Mouse (Mus musculus) left cerebral cortex, adult 8-10 months (tissue): ENCODE results near the gene Vkorc1. TPM values are rescaled to one million over a fixed set of nuclear protein-coding genes. Genes with fewer than 3 reads are reported as not detected.
A peak's percentile ranks its signal among the peaks of the same experiment; 100 is the strongest.
"Not testable (repeated sequence)": the region's sequence is repeated elsewhere in the genome, so short reads cannot be mapped to it uniquely, and the experiment has no call there.

Source experiments
- DNase-seq, 2 experiments: peaks; one replicate each; pipeline ENCODE4 v3.0.0; 2022; ENCODE audit warnings: low spot score in 2 of 2
- total RNA-seq, 4 experiments: library from RNA; stranded (reverse); gene quantifications; 2 replicates each; pipeline ENCODE4 v1.2.4; 2022

Gene Vkorc1
- total RNA-seq, 4 experiments from 2014 or later: 18.5 to 31.2 (median 25.2) TPM

DNA sequence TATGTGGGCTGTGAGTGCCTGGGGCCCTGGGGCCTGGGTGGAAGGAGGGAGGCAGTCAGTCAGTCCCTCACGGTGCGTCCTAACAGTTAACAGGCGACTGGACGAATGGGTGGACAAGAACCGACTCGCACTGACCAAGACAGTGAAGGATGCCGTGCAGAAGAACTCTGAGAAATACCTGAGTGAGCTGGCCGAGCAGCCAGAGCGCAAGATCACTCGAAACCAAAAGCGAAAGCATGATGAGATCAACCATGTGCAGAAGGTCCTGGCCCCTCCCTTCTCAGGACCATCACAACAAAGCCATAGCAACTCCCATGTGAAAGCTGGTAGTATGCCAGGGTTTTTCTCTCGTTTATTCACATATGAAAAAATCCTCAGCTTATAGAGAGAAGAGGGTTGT lies 19.9 kb upstream of the Vkorc1 start:
- DNase-seq: no peak

DNA sequence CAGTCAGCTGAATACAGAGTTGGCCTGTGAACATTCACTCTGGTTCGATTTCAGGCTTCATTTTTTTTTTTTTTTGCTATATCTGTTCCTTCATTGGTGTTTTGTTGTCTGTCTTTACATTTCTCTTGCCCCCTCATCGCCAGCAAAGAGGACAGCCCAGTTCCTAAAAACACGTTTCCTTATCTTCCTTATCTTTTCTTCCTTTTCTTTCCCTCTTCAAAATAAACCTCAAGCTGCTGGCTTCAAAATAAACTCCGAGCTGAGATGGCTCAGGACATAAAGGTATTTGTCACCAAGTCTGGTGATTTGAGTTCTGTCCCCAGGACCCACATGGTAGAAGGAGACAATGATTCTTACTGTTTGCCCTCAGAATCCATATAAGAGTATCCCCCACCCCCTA lies 17.5 kb upstream of the Vkorc1 start:
- no peak for DNase-seq

DNA sequence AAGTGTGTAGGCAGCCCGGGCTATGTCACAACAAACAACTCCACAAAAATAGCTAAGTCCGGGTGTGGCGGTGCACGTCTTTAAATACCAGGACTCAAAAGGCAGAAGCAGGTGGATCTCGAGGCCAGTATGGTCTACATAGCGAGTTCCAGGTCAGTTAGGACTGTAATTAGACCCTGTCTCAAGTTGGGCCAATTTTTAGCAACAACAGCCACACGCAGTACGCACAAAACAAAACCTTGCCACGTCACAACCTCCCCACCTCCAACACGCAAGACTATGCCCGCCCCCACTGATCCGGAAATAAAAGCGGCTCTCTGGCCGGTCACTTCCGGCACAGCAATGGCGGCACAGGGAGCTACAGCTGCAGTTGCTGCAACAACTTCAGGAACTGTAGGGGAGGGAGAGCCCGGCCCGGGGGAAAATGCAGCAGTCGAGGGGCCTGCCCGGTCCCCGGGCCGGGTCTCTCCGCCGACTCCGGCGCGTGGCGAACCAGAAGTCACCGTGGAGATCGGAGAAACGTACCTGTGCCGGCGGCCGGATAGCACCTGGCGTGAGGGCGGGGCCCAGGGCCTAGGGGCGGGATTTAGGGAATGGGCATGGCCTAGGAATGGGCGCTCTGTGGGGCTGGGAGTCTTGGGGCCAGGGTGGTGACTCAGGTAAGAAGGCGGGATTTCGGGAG lies 16.9 kb upstream of the Vkorc1 start, which contains the start of gene Kat8:
Gene Kat8 (plus strand): TSS at position 327 of the 682 bp plus-strand sequence.
- peak; percentile 76 to 86 for DNase-seq

DNA sequence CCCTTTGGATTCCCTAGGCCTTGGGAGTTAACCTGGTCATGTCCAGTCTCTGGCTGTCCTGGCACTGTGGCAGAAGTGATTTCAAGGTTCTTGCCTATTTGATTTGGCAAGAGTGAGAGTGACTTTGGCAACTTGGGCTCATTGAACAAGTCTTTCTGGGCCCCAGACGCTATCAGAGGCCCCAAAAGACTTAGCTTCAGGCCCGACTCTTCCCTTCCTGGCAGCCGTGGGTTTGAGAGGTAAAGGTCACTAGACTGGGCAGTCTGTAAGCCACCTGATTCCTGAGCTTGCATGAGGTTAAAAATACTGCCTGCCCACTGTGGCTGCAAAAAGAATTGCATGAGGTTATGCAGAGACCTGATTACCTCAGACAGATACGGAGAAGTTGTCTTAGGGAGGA lies 13.2 kb upstream of the Vkorc1 start:
- no peak for DNase-seq

DNA sequence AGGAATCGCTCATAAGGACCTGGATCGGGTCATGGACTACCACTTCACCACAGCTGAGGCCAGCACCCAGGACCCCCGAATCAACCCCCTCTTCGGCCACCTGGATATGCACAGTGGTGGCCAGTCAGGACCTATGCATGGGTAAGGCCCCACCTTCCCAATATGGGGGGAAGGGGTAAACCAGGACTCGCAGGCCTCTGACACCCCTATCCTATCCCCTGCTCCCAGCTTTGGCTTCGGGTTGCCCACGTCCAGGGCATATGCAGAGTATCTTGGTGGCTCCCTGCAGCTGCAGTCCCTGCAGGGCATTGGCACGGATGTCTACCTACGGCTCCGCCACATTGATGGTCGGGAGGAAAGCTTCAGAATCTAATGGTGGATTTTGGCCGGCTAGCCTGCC lies 12.5 kb upstream of the Vkorc1 start:
- no peak for DNase-seq

DNA sequence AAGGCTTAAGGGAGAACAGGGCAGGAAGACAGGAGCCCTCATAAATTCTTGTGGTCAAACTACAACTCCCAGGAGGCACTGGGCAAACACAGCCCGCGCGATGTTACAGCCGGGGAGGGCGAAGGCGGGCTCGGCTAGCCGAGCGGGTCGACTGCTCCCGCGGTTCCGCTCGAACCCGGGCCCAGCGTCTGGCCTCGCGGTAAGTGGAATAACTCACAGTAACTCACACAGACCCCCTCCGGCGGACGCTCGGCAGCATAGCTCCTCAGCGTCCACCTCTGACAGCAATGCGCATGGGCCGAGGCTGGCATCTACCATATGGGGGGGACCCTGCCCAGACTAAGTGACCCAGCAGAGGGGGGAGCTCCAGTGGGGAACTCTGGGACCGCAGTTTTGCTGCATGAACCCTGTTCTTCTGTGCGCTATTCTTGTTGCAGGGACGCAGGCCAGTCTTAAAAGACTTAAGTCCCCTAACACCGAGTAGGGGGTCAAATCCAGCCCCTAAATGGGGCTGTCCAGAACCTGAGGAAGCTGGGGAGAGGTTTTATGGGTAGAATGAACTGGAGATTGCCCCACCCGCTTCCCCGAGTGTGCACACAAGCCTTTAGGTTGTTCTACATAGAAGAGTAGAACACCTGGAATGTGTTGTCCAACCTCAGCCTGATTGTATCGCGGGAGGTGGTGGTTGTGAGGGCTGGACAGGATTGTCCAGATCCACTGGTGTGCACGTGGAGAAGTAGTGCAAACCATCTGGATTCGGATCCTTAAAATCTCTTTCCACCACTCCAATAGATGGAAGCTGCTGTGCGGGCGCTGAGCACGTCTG lies 8.8 kb upstream of the Vkorc1 start, which contains the start of gene Bckdk:
Gene Bckdk (plus strand): TSS at position 112 of the 826 bp plus-strand sequence.
- DNase-seq: peak; percentile 66 to 83

DNA sequence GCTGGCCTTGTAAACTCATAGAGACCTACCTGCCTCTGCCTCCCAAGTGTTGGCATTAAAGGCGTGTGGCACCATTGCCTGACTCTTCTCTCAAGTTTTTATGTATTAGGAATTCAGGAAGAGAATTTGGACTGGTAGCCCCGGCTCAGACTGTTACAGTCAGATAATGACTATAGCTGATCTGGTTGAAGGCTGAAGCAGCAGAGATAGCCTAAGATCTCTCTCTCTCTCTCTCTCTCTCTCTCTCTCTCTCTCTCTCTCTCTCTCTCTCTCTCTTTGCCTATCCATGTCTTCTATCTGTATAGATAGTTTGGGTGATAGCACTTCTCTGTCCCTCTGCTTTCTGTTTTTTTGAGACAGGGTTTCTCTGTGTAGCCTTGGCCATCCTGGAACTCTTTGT lies 6.4 kb upstream of the Vkorc1 start:
- no peak for DNase-seq

DNA sequence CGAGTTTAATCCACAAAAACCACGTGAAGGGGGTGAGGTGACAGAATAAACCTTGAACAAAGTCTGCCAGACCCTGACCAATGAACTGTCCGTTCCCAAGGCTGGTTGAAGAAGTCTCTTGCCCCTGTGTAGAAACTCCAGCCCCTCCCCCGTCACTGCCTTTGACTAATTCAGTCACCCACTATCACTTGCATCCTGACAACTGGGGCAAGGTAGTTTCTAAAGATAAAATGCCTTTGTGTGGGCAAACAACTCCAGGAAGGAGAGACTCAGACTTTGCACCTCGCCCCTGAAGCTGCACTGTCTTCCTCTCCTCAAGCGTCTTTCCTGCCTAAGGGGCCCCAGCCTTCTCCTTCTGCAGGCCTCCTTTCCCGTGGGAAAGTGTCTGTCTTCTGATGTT lies 4.6 kb upstream of the Vkorc1 start:
- no peak for DNase-seq

DNA sequence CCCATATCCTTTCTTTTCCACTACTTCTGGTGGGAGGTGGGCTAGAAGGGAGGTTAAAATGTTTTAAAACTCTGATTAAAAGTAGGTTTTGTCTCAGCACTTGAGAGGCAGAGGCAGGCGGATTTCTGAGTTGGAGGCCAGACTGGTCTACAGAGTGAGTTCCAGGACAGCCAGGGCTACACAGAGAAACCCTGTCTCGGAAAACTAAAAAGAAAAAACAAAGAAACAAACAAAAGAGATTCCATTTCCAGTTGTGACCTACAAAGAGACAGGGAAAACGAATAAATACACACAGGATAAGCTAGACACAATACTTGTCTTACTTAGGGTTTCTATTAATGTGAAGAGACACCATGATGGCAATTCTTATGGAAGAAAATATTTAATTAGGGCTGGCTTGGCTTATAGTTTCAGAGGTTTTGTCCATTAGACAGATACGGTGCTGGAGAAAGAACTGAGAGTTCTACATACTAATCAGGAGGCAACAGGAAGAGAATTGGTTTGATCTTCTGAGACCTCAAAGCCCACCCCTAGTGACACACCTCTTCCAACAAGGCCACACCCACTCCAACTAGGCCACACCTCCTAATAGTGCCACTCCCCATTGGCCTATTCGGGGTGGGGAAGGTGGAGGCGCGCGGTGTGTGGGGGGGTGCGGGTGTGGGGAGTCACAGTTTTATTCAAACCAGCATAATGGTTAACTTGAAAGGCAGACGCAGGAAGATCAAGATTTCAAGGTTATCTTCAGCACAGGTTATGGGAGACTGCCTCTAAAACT lies 3.0 kb upstream of the Vkorc1 start:
- no peak for DNase-seq

DNA sequence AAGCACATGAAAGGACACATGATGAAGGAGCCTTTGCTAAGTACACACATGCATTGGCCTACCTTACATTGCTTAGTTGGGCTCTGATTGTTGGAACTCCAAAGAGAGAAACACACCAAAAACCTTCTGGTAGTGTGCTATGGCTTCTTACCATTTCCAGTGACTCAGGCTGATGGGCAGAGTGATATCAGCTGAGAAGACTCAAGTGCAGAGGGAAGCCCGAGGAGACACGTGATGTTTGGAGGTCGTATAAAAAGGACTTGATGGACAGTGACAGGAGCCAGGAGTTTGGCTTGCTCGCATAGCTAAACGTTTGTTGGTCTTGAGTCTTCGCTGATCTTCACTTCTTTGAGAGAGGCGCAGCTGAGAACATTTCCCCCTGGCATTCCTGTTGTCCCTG lies 2.1 kb upstream of the Vkorc1 start:
- DNase-seq: no peak

DNA sequence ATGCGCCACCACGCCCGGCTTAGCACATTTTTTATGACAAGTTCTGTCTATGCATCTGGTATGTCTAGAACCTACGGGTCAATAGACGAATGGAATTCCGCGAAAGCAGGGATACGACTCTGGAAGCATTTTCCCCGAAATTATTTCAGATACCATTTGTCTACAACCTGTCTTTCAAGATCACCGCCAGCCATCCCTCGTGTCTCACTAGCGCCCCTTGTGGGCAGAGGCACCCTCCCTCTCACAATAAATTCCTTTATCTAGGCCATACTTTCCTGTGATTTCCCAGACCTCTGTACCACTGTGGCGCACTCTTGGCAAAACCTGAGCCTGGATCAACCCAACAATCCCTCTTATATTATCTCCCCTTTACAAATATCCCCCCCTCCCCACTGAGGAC lies 967 bp upstream of the Vkorc1 start:
- DNase-seq: no peak

DNA sequence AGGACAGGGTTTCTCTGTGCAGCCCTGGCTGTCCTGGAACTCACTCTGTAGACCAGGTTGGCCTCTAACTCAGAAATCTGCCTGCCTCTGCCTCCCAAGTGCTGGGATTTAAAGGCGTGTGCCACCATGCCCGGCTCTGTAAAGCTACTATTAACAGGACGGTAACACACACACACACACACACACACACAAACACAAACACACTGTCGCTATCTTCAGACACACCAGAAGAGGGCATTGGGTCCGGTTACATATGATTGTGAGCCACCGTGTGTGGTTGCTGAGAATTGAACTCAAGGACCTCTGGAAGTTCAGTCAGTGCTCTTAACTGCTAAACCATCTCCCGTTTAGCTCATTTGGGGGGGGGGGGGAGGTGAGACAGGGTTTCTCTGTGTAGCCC lies 474 bp upstream of the Vkorc1 start:
- DNase-seq: not testable (repeated sequence)

DNA sequence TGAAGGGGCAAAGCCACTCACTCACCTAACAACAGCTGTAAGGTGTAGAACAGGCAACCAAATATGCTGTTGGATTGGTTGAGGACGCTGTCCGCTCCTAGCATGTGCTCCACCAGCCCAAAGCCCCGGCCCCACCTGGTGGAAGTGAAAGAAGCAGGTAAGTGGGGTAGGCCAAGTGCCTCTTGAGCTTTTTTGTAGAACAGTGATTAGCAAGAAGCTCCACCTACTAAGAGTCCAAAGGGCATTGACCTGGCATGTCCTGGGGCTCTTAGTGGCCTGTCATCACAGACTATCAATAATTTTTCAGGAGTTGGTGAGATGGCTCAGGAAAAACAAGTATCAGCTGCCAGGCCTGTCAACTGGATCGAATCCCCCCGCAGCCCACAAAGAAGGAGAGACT lies 937 bp downstream of the Vkorc1 start:
- DNase-seq: no peak

DNA sequence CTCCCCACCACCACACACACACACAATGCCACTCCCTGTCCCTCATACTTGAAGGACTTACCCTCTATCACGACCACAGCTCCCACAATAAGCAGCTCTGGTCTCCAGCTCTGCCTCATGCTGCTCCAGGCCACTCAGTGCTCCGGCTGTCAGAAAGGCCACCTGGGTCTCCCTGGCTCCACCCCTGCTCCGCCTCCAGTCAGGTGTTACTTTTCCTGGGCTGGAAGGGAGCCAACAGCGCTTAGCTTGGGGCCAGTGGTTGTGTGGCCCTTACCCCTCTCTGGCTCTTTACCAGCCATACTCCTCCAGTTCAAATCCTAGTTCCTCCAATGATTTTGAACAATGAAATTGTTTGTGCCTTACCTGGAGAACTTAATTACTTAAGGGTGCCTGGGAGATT lies 4.6 kb downstream of the Vkorc1 start, which contains the start of gene Prss53:
Gene Prss53 (minus strand): TSS at position 173 of the 400 bp plus-strand sequence.
- DNase-seq: no peak

DNA sequence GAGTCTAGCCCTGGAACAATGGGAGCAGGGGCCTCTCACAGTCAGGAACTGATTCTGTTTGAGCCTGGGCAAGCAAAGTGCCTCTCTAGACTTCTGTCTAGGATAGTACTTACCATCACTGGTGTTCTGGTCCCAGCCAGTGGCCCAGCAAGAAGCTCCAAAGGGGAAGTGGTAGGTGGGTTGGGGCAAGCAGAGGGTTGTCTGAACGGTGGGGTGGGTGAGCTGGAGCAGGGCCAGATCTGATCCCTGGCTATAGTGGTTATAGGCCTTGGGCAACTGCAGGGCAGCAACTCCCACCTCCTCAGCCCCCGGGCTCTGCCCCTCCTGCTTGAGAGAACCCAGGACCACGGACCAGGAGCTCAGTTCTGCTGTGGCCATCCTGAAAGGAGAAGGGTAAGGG lies 6.6 kb downstream of the Vkorc1 start:
- no peak for DNase-seq

DNA sequence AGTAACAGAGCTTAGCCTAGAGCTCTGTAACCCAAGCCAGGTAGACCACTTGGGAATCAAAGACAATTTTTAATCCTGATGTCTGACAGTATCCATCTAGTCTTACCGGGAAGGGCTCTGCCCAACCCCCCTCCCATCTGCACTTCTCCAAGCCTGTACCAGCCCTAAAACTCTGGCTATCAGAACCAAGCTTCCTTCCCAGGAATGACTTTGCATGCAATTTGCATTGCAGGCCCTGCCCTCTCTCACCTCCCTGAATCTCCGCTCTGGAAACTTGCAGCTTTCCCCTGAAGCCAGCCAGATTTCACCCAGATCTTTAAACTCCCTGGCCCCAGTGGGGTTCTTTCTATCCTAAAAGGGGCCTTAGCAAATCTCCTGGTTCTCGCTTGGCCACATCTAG lies 7.6 kb downstream of the Vkorc1 start:
- no peak for DNase-seq

DNA sequence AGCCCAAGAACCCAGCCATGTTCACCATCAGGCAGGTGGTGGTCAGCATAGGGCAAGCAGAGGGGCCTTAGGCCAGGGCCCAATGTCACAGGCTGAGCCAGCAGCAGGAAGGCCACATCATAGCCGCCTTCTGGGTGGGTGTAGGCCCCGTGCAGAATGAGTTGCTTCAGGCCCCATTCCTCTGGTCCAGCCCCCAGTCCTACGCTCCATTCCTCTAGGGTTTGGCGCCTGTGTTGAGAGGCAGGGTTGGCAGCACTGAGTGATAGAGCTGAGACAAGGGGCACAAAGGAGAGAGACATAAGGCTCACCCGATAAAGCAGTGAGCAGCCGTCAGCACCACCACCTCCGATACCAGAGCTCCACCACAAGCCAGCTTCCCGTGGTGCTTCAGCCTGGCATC lies 8.2 kb downstream of the Vkorc1 start:
- DNase-seq: no peak

DNA sequence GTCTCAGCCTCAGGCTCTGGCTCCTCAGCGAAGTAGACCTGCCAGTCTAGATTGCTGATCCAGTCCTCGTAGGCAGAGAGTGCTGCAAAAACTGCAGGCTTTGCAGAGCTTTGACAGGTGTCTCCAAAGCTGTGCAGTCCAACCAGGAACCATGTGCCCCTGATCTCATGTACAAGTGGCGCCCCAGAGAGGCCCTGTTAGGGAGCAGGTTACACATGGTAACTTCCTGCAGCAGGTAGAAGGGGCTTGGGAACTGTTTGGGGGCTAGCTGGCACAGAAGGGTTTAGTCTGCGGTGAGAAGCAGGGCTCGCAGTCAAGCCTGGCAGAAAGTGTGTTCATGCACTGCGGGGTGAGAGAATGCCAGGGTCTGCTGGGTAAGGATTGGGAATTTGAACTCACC lies 8.9 kb downstream of the Vkorc1 start:
- DNase-seq: no peak

DNA sequence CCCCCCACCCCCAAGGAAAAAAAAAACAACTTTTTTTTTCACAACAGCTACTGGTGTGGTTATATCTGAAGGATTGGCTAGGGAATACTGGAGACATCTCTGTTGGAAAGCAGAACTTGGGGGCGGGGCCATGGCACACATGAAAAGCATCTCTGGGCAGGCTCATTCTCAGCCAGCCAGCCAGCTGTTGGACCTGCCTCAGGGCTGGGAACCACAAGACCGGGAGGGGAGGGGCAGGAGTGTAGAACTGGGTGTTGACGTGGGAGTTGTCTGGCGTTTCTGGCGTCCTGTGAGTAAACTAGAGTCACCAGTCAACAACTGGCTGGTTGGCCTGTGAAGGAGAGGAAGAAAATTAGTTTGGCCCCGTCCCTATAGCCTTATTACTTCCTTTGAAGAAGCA lies 9.5 kb downstream of the Vkorc1 start:
- no peak for DNase-seq

DNA sequence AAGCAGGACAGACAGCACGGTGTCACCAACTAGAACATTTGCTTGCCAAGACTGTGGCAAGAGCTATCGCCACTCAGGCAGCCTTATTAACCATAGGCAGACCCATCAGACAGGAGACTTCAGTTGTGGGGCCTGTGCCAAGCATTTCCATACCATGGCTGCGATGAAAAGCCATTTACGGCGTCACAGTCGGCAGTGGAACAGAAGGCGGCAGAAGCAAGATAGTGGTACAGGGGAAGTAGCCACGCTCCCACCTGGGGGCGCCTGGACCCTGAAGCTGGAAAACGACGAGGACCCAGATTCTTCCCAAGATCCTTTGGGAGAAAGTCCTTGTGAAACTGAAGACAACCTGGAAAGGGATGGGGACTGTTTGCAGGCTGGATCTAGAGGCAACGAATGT lies 15.0 kb downstream of the Vkorc1 start:
- DNase-seq: no peak

DNA sequence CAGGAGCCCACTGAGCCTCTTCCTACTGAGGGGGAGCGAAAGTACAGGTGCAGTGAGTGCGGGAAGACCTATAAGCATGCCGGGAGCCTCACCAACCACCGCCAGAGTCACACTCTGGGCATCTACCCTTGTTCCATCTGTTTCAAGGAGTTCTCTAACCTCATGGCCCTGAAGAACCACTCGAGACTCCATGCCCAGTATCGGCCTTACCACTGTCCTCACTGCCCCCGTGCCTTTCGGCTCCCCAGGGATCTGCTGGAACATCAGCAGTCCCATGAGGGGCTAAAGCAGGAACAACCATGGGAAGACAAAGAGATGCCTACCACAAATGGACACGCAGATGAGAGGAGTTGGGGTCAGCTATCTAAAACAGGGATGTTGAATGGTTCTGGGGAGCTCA lies 16.1 kb downstream of the Vkorc1 start:
- DNase-seq: no peak
